Mouse (Mus musculus) liver, adult 2 months (tissue): ENCODE results near the gene Rgmb.

Source experiments
- CTCF ChIP-seq: fragments of 200-500 bp; IDR thresholded peaks from 2 replicates; pipeline ENCODE4 v1.5.1; 2011; ENCODE audit warnings: low read depth, low read length, control low read depth
- POLR2A ChIP-seq: fragments of 200-500 bp; IDR thresholded peaks from 2 replicates; pipeline ENCODE4 v1.6.1; 2011; ENCODE audit warnings: low read length, control low read depth; ENCODE audit not compliant: insufficient read depth; ENCODE audit errors: extremely low read depth

GRCm38 (mm10) chr17:15820761-15821160 is 10.1 kb downstream of the Rgmb start:
- TF ChIP-seq POLR2A, result no peak
- TF ChIP-seq CTCF, result no peak
